Mouse (Mus musculus) cerebellum, postnatal 25 days (tissue): ENCODE measurements around the gene Best2.

ENCODE experiments used
- DNase-seq, 2 experiments: peaks; one replicate each; pipeline ENCODE4 v3.0.0; 2021; ENCODE audit warnings: mixed read lengths in 2 of 2

The Best2 gene

DNA sequence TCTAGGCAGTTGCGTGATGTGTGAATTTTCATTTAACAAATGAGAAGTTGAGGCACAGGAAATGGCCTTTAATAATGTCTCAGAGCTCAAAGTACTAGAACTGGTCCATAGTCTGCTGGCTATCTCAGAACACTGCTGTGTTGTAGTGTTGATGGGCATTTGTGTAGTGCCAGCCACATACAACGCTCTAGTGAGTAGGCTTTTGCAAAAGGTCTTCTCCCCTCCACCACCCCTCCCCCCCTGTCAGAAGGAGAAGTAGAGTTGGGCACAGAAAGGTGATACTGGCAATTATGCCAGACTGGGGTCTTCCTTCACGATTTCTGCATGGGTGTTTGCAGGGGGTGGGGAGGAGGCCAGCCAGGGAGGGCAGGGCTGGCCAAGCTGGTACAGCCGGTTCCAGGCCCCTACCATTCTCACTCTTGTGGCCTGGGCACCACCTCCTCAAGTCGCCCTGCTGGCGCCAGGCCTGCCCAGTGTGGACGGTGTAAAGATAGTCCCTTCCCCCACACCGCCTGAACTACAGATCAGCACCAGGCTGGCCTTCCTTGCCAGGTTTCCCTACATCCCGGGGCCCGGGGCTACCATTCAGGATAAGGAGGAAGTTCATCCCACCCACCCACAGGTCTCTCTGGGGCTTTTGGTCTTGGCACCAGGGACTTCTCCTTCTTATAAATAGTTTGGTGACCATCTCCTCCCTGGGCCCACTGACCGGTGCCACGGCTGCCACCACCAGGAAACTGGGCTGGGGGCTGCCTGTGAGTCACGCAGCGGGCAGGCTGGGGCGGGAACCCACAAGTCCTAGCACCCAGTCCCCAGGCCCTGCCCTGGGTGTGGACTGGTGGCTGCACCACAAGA is 32.5 kb downstream of the Best2 start:
- DNase-seq, result no peak

DNA sequence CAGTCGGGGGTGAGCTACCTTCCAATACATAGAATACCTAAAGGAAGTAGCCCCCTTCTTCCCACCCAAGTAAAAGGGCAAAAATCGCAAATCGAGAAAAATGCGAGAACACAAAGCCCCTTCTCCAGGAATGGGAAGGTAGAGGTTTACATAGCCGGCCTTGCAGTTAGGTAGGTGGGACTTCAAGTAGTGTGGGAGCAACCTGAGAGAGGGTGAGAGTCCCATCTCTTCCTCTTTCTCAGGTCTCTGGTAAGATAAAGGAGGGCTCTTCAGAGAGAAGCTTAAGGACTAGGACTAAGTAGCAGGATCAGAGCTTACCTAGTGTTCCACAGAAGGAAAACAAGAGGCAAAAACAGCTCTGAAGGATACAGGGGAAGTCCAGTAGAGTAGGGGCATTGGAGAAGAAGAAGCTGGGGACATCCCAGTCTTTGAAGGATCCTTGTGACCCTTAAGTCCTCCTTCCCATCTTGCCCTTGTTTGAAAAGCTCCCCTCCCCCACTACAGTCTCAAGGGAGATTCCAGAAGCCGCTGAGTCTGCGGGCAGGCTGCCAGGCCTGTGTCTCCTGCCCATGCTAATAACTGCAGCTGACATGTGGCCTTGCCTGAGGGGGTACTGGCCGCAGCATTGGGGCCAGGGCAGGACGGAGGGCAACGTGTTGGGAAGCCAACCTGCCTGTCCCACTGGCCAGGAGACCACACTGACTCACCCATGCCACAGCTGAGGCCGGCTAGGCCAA is 33.5 kb downstream of the Best2 start:
- peak; percentile 52 to 74 for DNase-seq

DNA sequence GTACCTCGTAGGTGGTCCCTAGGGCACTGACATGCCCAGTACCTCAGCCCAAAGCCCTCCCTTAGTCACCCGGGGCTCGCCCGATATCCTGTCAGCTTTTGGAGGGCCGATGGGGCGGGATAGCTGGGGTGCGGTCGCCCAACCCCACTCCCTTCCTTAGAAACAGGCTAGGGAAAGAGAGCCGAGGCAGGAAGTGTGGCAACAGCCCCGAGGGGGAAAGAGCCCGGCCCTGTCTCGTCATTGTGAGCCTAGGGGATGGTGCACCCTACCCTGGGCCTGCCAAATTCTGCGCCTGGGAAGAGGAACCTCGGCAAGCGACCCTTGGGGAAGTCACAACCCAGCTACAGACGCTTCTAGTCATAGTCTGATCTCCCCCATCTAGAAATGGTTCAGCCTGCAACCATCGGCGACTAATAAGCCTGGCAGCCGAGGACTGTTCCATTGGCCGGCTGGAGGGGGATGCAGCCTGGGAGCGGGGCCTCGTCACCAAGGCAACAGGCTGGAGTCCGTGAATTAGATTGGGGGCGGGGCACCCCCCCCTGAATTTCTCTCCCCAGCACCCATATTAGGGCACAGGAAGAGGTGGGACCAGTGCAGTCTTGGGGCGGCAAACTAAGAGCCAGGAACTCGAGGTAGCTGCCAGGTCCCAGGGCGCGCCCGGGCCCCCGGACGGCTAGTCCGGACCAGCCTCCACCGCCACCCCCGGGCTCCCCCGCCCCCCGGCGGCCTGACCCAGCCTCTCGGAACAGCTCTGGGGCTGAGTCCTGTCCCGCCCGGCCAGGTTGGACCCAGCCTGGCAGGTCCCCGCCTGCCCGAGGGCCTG is 34.5 kb downstream of the Best2 start:
- DNase-seq, result peak; percentile 86 to 91

DNA sequence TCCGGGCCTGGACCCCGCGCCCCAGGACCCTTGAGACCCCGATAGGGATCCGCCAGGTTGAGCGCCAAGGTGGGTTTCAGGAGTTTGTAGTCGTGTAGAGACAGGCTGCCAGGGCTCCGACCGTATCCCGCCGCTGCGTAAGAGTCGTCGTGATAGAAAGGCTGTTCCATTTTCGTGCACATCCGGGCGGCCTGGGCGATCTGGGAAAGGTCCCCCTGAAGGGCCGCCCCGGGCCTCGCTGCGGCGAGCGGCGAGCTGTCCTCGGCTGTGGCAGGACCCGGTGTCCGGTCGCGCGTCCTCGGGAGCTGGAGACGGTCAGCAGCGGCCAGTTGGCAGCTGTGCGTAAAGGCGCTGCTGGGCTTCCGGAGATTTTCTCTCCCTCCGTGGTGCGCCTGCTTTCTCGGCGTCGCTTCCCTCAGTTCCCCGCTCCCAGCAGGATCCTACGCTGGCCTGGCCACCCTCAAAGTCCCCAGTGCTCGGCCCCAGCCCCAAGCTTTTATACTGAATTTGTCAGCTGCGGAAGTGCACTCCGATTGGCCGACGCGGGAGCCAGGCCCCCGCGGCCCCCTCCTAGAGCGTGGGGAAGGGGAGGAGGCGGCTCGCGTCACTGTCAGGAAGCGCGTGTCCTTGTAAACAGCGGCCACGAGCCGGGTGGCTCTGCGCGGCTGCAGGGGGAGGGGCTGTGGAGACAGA is 35.9 kb downstream of the Best2 start, which contains the start of gene Junb:
Gene Junb (minus strand): TSS at position 471 of the 693 bp plus-strand sequence.
- peak; percentile 89 to 92 for DNase-seq

DNA sequence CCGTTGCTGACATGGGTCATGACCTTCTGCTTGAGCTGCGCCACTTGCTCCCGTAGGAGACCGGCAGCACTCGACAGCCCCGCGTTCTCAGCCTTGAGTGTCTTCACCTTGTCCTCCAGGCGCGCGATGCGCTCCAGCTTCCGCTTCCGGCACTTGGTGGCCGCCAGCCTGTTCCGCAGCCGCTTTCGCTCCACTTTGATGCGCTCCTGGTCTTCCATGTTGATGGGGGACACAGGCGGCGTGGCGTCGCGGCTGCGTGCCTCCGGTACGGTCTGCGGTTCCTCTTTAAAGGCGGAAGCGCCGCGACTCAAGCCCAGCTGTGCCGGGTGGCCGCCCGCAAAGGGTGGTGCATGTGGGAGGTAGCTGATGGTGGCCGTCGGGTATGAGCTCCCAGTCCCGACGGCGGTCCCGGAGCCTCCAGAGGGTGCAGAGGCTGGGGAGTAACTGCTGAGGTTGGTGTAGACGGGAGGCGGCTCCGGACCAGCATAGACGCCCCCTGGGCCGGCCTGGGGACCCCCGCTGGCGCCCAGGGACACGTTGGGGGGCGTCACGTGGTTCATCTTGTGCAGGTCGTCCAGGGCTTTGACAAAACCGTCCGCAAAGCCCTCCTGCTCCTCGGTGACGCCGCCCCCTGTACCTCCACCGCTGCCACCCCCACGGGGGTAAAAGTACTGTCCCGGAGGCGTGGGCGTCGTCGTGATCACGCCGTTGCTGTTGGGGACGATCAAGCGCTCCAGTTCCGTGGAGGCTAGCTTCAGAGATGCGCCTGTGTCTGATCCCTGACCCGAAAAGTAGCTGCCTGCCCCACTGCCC is 36.7 kb downstream of the Best2 start:
- DNase-seq, result peak; percentile 67 to 68

DNA sequence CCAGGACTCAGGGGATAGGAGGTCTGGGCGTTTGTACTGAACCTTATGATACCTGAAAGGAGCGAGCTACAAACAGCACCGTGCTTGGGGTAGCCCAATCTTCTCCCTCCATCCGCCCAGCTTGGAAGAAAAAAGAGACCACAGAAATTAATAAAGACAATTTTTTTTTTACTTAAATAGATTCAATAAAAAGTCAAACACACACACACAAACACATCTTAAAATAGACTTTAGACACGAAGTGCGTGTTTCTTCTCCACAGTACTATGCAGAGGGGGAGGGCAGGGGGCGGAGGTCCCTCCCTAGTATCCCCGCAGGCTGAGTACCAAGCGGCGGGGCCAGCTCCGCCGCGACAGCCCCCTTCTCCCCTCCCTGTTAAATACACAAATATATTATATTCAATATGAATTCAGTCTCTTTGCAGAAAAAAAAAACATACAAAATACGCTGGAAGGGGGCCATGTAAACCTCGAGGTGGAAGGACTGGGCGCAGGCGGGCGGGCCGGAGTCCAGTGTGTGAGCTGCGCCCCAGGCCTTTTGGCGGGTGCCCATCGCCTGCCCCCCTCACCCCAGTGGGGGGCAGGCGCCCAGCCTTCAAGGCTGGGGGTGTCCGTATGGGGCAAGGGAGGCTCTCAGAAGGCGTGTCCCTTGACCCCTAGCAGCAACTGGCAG is 37.4 kb downstream of the Best2 start:
- DNase-seq, result no peak

DNA sequence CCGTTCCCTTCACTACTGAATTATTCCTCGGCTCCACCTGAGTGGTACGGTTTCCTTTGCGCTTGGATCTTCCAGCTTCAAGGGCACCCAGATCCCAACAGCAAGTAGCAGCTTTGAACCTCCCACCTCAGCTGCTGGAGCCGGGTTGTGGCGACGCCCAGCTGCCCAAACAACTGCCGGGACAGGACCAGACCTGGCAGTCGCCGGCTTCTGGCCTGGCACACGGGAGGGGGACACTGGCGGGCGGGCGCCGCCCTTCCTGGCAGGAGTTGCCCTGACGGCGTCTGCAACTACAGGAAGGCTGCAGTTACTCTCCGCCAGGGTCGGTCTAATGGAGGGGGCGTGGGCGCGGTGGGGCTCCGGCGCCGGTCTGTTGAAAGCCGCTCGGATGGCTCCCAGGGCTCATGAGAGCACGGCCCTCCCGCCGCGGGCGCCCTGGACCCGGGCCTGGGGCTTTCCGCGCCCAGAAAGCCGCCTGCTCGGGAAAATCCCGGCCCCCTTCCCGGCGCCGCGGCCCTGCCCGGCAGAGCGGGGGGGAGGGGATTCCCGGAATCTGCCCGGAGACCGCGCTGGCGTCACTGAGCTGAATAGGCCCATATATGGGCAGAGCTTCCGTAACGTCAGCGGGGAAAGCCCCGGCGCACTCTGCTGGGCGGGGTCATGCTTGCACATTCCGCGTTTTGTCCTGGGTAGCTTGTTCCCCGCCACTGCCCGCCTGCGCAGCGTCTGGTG is 38.1 kb downstream of the Best2 start:
- peak; percentile 95 to 96 for DNase-seq

DNA sequence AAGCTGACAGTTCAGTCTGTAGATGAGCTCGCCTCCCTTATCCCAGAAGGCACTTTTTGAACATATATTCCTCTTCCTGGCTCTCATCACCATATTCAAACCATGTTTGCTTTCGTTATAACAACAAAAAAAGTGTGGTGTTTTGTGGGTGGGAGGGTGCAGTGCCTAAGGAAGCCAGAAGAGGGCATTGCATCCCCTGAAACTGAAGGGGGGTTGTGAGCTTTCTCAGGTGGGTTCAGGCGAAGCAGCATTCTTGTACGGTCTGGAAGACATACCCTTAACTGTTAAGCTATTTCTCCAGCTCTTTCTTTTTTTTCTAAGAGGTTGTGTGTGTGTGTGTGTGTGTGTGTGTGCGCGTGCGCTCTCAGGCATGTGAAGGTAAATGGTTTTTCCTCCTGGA is 38.9 kb downstream of the Best2 start:
- peak; percentile 51 to 70 for DNase-seq

DNA sequence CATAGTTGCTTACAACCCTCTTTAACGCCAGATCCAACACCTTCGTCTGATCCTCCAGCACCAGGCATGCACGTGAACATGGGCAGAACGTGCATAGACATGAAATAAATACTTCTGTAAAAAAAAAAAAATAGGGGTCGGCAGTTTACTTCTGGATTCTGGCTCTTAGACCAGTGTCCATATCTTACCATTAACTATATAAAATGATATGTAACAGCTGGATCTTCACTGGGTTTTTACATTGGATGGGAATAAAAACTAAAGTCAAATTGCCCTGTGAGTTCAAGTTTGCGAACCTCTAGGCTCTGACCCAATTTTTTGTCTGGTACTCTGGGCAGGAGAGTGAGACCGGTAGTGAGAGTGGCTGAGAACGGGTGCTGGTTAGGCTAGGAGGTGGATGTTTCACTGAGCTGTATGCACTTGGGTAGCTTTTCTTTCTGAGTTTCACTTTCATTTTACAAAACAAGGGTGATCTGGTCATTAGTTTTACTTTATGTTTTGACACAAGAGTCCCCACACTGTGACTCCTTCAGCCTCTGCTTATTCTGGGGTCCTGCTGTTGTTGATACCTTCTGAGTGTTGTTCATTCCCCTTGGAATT is 39.7 kb downstream of the Best2 start:
- DNase-seq, result no peak

DNA sequence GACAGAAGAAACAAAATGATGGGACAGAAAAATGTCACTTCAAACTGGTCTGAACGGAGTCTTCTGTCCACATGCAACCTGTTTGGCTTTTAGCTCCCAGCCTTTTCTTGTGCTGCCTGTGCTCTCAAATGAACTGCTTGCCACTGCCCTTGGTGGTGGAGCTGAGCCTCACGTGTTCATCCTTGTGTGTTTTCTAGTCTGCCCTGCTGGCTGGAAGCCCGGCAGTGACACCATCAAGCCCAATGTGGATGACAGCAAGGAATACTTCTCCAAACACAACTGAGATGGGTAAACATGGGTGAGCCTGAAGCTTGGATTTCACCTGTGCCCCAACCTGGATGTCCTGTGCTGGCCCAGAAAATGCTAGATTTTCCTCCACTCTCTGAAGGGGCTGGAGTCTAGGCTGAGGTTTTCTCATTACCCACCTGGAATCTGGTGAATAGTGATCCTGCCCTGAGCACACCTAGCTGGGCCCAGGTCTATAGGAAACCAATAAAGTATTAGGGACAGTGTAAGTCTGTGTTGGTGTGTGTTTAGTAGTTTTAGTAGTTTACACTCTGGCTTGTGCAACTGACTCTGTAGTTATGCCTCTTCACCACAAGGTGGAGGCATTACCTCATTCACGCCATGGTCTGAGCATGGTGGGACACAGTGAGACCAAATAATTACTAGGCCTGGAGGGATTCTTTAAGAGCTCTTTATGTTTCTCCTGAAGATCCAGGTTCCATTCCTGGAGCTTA is 40.4 kb downstream of the Best2 start:
- DNase-seq, result peak; percentile 47 to 66

DNA sequence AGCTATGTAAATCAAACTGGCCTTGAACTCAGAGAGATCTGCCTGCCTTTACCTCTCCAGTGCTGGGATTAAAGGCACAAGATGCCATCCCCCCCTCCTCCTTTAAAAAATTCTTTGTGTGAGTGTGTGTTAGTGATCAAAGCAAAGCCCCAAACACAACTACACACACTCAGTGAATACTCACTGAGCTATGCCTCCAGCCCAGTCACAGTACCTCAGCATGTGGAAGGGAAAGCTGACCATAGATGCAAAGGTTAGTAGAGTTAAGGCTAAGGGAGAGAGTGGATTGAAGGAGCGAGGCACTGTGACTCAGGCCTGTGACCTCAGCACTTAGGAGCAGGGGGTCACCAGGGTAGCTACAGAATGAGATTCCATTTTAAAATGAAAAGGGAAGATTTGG is 41.3 kb downstream of the Best2 start:
- DNase-seq, result no peak

DNA sequence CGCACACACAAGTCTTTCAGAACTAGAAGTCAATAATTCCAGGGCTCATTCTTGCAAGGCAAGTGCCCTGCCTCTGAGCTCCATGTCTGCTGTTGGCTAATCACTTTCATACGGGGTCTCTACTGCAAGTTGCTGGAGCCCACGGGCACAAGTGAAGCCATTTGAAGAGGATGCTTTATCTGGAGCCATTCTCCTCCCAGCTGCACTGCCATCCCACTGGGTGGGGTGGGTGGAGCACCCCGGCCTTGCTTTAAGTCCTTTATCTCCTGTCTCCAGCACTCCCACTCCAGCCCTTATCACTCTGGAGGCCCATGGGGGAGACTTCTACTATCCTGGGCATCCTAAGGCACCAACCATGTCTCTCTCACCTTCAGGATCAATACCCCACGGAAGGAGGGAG is 43.4 kb downstream of the Best2 start:
- no peak for DNase-seq

DNA sequence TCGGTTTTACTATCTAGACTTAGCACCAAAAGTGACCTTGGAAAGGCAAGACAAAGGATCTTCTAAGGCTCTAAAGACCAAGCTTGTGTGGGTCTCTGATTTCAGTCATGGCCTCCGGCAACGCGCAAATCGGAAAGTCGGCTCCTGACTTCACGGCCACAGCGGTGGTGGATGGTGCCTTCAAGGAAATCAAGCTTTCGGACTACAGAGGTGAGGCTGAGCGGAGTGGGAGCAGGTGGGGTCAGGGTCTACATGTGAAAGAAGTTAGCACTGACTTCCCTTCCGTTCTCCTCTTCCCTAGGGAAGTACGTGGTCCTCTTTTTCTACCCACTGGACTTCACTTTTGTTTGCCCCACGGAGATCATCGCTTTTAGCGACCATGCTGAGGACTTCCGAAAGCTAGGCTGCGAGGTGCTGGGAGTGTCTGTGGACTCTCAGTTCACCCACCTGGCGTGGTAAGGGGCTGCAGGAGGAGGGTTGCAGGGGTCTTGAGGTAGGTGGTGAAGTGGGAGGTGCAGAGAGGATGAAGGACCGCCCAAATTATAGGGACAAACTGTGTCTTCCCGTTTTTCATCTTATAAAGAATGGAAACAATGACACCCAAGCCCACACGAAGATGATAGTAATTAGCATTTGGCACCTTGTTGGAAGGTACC is 44.1 kb downstream of the Best2 start:
- DNase-seq, result no peak

DNA sequence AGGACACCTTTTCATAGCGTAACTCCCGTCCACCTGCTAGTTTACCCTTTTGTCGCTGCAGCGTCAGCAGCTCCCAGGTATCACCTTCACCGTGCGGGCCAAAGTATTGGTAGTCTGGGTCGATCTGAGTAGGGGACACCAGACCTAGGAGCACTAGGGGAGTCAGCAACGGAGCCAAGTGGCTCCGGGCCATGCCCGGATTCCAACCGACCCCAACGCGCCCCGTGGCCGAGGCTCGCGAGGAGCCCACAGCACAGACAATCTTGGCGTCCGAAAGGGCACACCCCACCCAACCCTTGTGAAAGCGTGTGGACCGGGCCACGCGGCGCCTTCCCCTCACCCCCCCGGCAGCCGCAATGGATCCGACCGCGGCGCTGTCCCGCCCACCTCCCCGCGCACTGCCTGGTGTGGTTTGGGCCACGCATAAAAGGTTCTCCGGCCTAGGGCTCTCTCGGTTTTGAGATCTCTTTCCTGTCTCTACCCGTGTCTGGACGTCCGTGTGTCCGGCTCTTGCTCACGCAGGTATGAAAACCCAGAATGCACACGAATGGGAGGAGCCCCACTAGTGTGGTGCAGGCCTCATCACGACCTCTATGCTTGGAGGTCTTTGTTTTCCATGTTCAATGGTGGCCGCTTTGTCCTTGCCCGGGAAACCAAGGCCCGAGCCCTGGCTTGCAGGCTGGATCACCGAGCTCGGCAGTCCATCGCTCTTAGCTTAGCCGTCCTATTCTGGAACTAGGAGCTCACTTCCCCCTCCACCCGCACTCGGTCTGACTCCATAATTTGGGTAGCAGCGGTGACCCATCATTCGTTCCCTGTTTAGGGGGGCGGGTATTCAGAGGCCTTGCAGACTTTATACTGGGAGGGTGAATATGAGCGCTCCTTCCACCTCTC is 44.8 kb downstream of the Best2 start, which contains the start of the genes Gm49661, Prdx2 and Rnaseh2a:
Gene Gm49661 (minus strand): TSS at position 193 of the 894 bp plus-strand sequence.
Gene Prdx2 (plus strand): TSS at position 347 of the 894 bp plus-strand sequence.
Gene Rnaseh2a (minus strand): TSS at position 527 of the 894 bp plus-strand sequence.
- DNase-seq, result peak; percentile 85 to 91

DNA sequence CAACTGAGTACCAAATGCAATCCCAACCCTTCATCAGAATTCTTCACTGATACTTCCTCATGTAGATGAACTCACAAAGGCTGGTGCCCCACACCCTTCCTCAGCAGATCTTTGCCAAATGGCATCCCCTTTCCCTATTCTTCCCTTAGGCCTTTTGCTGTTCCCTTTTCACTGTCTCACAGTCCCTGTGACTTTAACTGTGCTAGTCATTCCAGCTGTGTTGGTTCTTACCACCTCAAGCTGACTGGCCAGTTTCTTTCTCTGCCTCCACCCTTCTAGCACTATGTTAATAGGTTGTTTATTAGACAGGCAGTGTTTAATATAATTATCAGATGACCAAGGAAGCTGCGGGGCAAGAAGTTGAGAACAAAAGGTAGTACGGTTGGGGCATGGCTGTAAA is 45.7 kb downstream of the Best2 start:
- peak in 1 of 2 experiments; percentile 8 for DNase-seq

DNA sequence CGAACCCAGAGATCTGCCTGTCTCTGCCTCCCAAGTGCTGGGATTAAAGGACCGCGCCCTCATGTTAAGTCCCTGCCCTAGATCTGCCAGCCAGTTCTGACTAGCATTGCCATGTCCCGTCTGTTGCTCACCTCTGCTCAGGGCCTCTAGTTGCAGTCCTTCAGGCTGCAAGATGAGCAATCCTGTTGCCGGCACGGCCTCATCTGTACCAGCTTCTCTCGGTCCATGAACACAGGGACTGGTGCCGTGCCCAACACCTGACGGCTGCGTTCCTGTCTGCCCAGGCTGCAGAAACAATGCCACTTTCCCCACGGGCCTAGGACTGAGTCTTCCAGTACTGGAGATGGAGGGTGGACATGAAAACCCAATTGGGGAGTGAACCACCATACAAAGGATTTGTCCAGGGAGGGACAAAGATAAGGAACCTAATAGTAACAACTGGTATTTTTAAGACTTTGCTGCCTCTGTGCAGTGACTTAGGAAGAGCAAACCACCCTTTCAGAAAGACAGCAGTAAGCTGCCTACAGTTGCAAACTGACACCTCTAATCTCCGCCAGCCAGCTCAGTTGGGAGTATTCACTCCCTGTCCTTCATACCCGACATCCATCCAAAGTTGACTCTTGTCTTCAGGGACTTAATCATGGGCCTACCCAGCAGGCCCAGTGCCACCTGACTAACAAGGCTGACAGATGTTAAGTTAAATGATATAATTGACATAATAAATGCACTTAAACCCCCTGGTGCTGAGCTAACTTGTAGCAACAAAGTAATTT is 46.6 kb downstream of the Best2 start:
- no peak for DNase-seq
